Mouse (Mus musculus) intestine, postnatal 0 days (tissue): ENCODE measurements around the gene Dydc2. TPM values are rescaled to one million over a fixed set of nuclear protein-coding genes. Genes with fewer than 3 reads are reported as not detected.
A peak's percentile ranks its signal among the peaks of the same experiment; 100 is the strongest.
"Not testable (repeated sequence)": the region's sequence is repeated elsewhere in the genome, so short reads cannot be mapped to it uniquely, and the experiment has no call there.

Source experiments
- ATAC-seq: fragments of 200-750 bp; cut with Nextera tagmentation; 2 replicates; pipeline ENCODE4 v1.8.0; 2017; ENCODE audit warnings: mild to moderate bottlenecking, moderate TSS enrichment, moderate library complexity
- H3K27ac ChIP-seq: fragments of 300-500 bp; sonication (generic); 2 replicates; pipeline ENCODE4 v1.5.1; 2014; ENCODE audit warnings: mild to moderate bottlenecking, low read depth, low read length, moderate library complexity
- H3K27me3 ChIP-seq: fragments of 300-500 bp; sonication (generic); replicated peaks from 2 replicates; pipeline ENCODE4 v1.6.1; 2014; ENCODE audit warnings: low read length, mixed read lengths; ENCODE audit not compliant: control insufficient read depth, insufficient read depth
- H3K36me3 ChIP-seq: fragments of 300-500 bp; sonication (generic); 2 replicates; pipeline ENCODE4 v1.6.1; 2014; ENCODE audit warnings: mild to moderate bottlenecking, moderate library complexity; ENCODE audit not compliant: control insufficient read depth, insufficient read depth
- H3K4me1 ChIP-seq: fragments of 300-500 bp; sonication (generic); replicated peaks from 2 replicates; pipeline ENCODE4 v1.6.1; 2014; ENCODE audit warnings: antibody characterized with exemption, low read length, mixed read lengths; ENCODE audit not compliant: control insufficient read depth, insufficient read depth
- H3K4me2 ChIP-seq: fragments of 300-500 bp; sonication (generic); replicated peaks from 2 replicates; pipeline ENCODE4 v1.6.1; 2014; ENCODE audit warnings: low read depth, mild to moderate bottlenecking, moderate library complexity
- H3K4me3 ChIP-seq: fragments of 300-500 bp; sonication (generic); 2 replicates; pipeline ENCODE4 v1.5.1; 2014; ENCODE audit warnings: low read depth, low read length
- H3K9ac ChIP-seq: fragments of 300-500 bp; sonication (generic); 2 replicates; pipeline ENCODE4 v1.6.1; 2014; ENCODE audit warnings: mild to moderate bottlenecking, low read depth, low read length
- H3K9me3 ChIP-seq: fragments of 300-500 bp; sonication (generic); 2 replicates; pipeline ENCODE4 v1.6.1; 2016; ENCODE audit warnings: mixed run types; ENCODE audit not compliant: control insufficient read depth
- CTCF ChIP-seq: sonication (generic); IDR thresholded peaks from 2 replicates; pipeline ENCODE4 v1.5.1; 2016; ENCODE audit warnings: low read depth, mild to moderate bottlenecking, control low read depth, antibody characterized with exemption, moderate library complexity
- WGBS: fragments of 180-500 bp; shearing (Covaris S2); extraction: QIAGEN DNeasy Blood & Tissue Kit; methylation state at CpG from one replicate; pipeline ENCODE4 v1.1.7; 2014; 5-methylcytosine and 5-hydroxymethylcytosine counted together
- polyA plus RNA-seq: library from polyadenylated mRNA; unstranded; fragments of >200 nt; fragmentation: Nextera tagmentation; extraction: Ambion mirVana; gene quantifications from 2 replicates; pipeline ENCODE4 v1.2.1, GENCODE M21; 2015

The Dydc2 gene
- polyA plus RNA-seq, 1 experiment from 2014 or later: not detected

DNA sequence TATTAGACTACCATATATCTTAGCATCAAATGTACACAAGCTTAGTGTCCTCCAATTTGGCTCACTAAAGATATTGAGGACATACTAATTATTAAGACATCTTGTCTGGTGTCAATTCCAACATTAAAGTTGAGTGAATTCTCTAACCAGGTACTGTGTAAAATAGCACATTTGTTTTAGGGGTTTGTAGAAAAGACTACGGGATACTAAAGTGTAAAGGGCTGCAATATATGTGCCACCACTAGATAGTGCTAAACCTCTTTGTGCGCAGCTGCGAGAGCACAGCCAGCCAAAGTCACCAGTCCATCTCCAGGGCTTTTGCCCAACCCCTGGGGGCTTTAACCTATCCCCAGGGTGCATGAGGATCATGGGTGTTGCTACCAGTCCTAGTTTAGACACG, 15.8 kb downstream of the Dydc2 start:
- not testable (repeated sequence) for ATAC-seq, H3K27me3 ChIP-seq, H3K4me1 ChIP-seq, H3K4me2 ChIP-seq, H3K9ac ChIP-seq, H3K36me3 ChIP-seq, H3K4me3 ChIP-seq, H3K9me3 ChIP-seq, H3K27ac ChIP-seq
- peak; percentile 18; the same call in 1 of the 2 replicates for TF ChIP-seq CTCF
- 73% methylated on average over 3 of the region's 4 CpGs for WGBS

DNA sequence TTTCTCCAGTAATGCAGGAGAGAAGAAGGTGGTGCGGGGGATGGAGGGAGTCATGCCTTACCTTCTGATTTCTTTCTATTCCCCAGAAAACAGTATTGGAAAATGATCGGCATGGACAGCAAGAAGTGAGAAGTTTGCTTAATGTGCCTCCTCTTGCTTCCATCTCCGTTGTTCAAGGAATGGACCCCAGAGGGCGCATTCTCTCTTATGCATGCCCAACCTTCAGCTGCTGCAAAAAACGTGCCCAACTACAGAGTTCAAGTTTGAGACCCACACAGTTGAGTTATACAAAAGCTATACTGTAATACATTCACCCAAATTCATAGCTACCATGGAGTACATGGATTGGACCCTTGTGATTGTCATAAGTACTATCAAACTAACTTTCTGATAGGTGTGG, 16.5 kb downstream of the Dydc2 start:
- H3K4me1 ChIP-seq: no peaks in the 10 kb centered on the region
- no peak overlapping the region for H3K4me2 ChIP-seq
- no peaks in the 10 kb centered on the region for H3K27me3 ChIP-seq
- no peak overlapping the region for H3K4me3 ChIP-seq
- ATAC-seq: no peak
- no peaks in the 10 kb centered on the region for H3K9me3 ChIP-seq
- 73% methylated on average over 5 of the region's 5 CpGs for WGBS
- H3K36me3 ChIP-seq: no peaks in the 10 kb centered on the region
- TF ChIP-seq CTCF: peak; percentile 51
- H3K9ac ChIP-seq: no peak overlapping the region
- H3K27ac ChIP-seq: no peak overlapping the region

DNA sequence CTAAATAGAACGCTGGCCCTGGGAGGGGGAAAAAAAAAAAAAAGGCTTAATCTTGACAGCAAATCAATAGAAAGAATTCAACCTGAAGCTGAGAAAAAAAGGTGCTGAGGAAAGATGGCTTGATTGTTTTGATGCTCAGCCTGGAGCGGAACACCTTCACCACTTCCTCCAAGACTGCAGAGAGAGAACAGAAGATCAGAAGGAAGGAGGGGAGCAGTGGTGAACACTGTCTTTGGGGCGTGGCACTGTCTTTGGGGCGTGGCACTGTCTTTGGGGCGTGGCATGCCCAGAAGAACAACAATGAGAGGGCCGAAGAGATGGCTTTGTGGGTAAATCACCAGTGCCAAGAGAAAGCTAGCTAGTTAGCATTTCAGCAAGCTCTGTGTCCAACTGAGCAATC, 18.5 kb downstream of the Dydc2 start:
- Histone ChIP-seq H3K4me3 (no peak overlapping the region), H3K9ac (no peak overlapping the region), H3K27me3 (no peaks in the 10 kb centered on the region), H3K36me3 (no peaks in the 10 kb centered on the region), H3K9me3 (no peaks in the 10 kb centered on the region), H3K4me1 (no peaks in the 10 kb centered on the region), H3K27ac (no peak overlapping the region), H3K4me2 (no peak overlapping the region)
- WGBS: 60% methylated on average over 6 of the region's 6 CpGs
- no peak for ATAC-seq
- no peak for TF ChIP-seq CTCF

DNA sequence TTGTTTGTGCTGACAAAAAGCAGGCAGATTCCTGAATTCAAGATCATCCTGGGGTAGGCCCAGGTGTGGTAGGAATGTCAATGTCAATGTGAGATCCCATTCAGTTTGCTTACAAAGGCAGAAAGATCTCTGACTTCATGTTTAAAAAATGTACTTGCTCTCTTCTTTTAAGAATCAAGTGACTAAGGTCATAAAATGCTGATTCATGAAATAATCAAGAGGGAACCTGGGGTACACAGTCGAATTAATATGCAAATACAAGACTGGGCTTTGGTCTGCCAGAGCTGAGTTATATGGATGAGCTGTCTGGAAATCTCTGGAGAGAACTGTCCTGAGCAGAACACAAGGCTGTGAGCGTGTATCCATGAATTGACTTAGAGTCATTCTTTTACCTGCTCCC, 21.6 kb downstream of the Dydc2 start:
- Histone ChIP-seq H3K27me3 (no peaks in the 10 kb centered on the region), H3K27ac (no peak overlapping the region), H3K9ac (no peak overlapping the region), H3K36me3 (no peaks in the 10 kb centered on the region), H3K9me3 (no peaks in the 10 kb centered on the region), H3K4me2 (no peak overlapping the region), H3K4me3 (no peak overlapping the region), H3K4me1 (no peaks in the 10 kb centered on the region)
- 76% methylated on average over 2 of the region's 2 CpGs for WGBS
- no peak for ATAC-seq
- no peak for TF ChIP-seq CTCF

DNA sequence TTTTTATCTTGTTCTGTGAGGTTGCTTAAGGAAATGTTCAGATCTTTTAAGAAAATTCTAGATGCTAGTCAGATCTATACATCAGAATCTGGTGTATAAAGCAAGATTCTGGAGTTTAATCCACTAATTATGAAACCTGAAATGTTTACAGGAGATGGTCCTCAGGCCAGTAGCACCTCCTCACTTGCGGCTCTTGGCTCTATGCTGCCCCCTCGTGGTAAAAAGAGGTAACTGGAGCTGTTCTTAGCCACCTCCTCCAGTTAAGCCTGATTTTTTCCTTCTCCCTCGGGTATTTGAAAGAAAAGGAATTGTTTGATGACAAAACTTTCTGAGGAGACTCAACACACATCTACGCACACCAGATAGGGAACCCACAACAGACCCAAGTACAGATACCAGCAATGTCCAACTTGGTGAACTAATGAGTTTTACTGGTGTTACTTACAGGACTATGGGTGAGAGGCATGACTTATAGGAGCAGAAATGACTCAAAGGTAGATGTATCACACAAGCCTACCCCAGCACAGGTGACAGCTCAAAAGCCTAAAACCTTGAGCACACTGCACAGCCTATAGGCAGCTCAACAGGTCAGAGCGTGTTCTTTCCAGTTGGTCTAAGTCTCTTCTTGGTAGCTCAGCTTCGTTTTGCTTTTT, 33.7 kb downstream of the Dydc2 start:
- peak; percentile 94 for TF ChIP-seq CTCF
- 35% methylated on average over 6 of the region's 6 CpGs for WGBS
- Histone ChIP-seq H3K27ac (no peak overlapping the region), H3K4me1 (no peaks in the 10 kb centered on the region), H3K9ac (no peak overlapping the region), H3K27me3 (no peaks in the 10 kb centered on the region), H3K4me3 (no peak overlapping the region), H3K9me3 (no peaks in the 10 kb centered on the region), H3K4me2 (no peak overlapping the region), H3K36me3 (no peaks in the 10 kb centered on the region)
- ATAC-seq: no peak

DNA sequence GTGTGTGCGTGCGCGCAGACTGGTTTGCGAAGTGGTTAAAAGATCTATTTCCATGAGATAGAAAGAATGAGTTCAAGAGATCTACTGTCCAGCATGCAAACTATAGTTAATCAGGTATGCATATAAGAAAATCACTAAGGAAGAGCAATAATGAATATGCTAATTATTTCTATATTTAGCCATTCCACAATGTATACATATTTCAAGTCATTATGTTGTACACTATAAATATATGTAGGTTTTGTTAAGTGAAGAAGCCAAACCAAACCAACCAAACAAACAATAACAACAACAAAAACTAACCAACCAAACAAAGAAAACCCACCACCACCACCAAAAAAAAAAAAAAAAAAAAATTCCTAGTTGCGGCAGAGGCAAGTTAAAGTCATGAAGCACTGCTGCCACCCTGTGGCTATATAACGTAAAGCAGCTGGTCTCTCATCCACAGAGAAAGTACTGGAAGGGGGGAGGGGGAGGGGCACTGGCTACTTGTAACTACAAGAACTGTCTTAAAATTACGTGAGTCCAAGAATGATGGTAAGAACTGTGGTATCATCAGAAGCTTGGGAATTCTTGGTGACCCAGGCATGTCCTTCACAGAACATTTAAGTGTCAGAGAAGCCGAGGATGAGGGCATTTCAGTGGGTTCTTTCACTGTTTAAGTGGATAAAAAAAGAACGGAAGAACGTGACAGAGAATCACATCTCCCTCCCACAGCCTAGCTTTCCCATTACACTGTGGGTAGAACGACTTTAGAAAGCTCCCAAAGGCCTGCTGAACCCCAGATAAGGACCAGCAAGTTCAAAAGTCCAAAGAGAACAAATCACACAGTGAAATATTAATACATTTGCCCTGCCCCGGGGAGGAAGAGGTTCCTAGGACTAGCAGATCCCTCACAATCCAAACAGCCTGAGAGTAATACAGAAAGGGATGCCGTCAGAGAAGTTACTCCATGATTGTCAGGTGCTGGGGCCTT, 35.6 kb downstream of the Dydc2 start:
- no peaks in the 10 kb centered on the region for H3K27me3 ChIP-seq
- H3K27ac ChIP-seq: no peak overlapping the region
- H3K4me2 ChIP-seq: peak overlapping the region; percentile 48

More for the DNA sequence above, 35.6 kb downstream of the Dydc2 start:
- WGBS: 42% methylated on average over 13 of the region's 13 CpGs
- H3K36me3 ChIP-seq: no peaks in the 10 kb centered on the region
- no peak overlapping the region for H3K4me3 ChIP-seq
- ATAC-seq: 0 out of 2 replicates have a peak, but pooled peaks have one; percentile 21
- H3K9me3 ChIP-seq: no peaks in the 10 kb centered on the region
- H3K9ac ChIP-seq: no peak overlapping the region
- no peaks in the 10 kb centered on the region for H3K4me1 ChIP-seq
- TF ChIP-seq CTCF: peak; percentile 90
